Mouse (Mus musculus) liver, postnatal 0 days (tissue): ENCODE results near the gene Myocd.

Experiments used
- CTCF ChIP-seq: sonication (generic); IDR thresholded peaks from 2 replicates; pipeline ENCODE4 v1.5.1; 2016; ENCODE audit warnings: antibody characterized with exemption, low read depth
- EP300 ChIP-seq: IDR thresholded peaks from 2 replicates; pipeline ENCODE4 v1.6.1; 2016; ENCODE audit warnings: antibody characterized with exemption, low read depth, mild to moderate bottlenecking

- TF ChIP-seq CTCF, result no peak
- TF ChIP-seq EP300, result no peak
These were observed 23.2 kb upstream of the Myocd start for GRCm38 (mm10) chr11:65292994-65293393.
